Mouse (Mus musculus): ENCODE results near the gene Fam131a. TPM values are rescaled to one million over a fixed set of nuclear protein-coding genes. Genes with fewer than 3 reads are reported as not detected.
A peak's percentile ranks its signal among the peaks of the same experiment; 100 is the strongest.

Fam131a gene
- total RNA-seq, 1 experiment, result 1.9 TPM

DNA sequence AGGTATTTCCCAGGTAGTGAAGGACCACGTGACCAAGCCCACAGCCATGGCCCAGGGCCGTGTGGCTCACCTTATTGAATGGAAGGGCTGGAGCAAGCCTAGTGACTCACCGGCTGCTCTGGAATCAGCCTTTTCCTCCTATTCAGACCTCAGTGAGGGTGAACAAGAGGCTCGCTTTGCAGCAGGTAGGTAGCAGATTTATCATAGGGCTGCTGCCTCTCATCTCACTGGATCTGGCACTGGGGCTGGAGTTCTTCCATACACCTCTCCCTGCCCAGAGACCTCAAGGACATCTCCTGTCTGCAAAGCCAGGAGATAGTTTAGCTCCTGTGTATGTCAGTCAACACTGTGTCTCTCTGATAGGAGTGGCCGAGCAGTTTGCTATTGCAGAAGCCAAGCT is 6.2 kb downstream of the Fam131a start:
- TF ChIP-seq HCFC1 (IDR thresholded peaks at IDR 0.05; ENCODE audit: borderline replicate concordance, insufficient read depth, low read length) (no peak), ZNF384 (IDR thresholded peaks at IDR 0.05; ENCODE audit: low read depth, low read length) (no peak), ZC3H11A (IDR thresholded peaks at IDR 0.05; ENCODE audit: borderline replicate concordance, low read depth, low read length) (no peak)
- in situ Hi-C loops (cut with MboI; ENCODE audit: low sequenced_read_pairs in 2 of 2, unreplicated experiment in 2 of 2), result no loop called here
- no peak for DNase-seq (ENCODE audit: low read depth, low spot score)
- Histone ChIP-seq H3K4me3 (ENCODE audit: insufficient read depth in 1 of 2, low read depth in 1 of 2, low read length in 2 of 2, poor library complexity in 1 of 2, severe bottlenecking in 1 of 2) (no peak overlapping the region), H3K9ac (ENCODE audit: insufficient read depth, low read depth, low read length, poor library complexity, severe bottlenecking) (no peak overlapping the region), H3K9me3 (ENCODE audit: control insufficient read depth, insufficient read depth, low read depth, low read length) (no peaks in the 10 kb centered on the region), H3K27ac (ENCODE audit: insufficient read depth, low read depth, low read length, poor library complexity, severe bottlenecking) (no peak overlapping the region), H3K36me3 (ENCODE audit: control insufficient read depth, insufficient read depth, low read length, poor library complexity, severe bottlenecking) (peaks cover 4% of the 10 kb centered on the region; the same call in 1 of the 2 replicates), H3K4me1 (ENCODE audit: control insufficient read depth in 2 of 2, insufficient read depth in 2 of 2, low read length in 2 of 2, poor library complexity in 1 of 2) (peaks cover 3 to 25% of the 10 kb centered on the region in 2 experiments; a peak in 3 of 4 replicates)

DNA sequence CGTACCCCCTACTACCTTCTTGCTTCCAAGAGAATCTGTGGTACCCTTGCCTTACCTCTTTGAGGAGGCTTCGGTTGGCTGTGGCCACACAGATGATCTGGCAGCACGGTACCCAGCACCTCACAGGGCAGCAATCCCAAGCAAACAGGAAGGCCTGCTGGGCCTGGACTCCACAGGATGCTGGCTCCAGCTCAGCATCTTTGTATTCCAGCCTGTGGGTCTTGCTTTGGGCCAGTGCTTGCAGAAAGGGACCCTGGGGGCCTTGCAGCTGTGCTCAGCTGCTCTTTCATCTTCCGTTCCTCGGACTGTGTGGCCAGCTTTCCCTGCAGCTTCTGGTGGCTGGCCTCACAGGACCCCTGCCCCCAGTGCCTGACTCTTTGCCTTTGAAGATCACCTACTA is 7.0 kb downstream of the Fam131a start:
- no peak for DNase-seq (ENCODE audit: low read depth, low spot score)
- in situ Hi-C loops (cut with MboI; ENCODE audit: low sequenced_read_pairs in 2 of 2, unreplicated experiment in 2 of 2), result no loop called here
- H3K27ac ChIP-seq (ENCODE audit: insufficient read depth, low read depth, low read length, poor library complexity, severe bottlenecking), result no peak overlapping the region
- TF ChIP-seq ZC3H11A (IDR thresholded peaks at IDR 0.05; ENCODE audit: borderline replicate concordance, low read depth, low read length), result no peak
- TF ChIP-seq CHD2 (IDR thresholded peaks at IDR 0.05; ENCODE audit: low read depth, low read length), result no peak
- TF ChIP-seq HCFC1 (IDR thresholded peaks at IDR 0.05; ENCODE audit: borderline replicate concordance, insufficient read depth, low read length), result no peak
- no peak for TF ChIP-seq ZNF384 (IDR thresholded peaks at IDR 0.05; ENCODE audit: low read depth, low read length)
- no peak for TF ChIP-seq MAFK (IDR thresholded peaks at IDR 0.05; ENCODE audit: insufficient read depth, low read depth, low read length)
- H3K9me3 ChIP-seq (ENCODE audit: control insufficient read depth, insufficient read depth, low read depth, low read length), result no peaks in the 10 kb centered on the region
- H3K4me3 ChIP-seq (ENCODE audit: insufficient read depth in 1 of 2, low read depth in 1 of 2, low read length in 2 of 2, poor library complexity in 1 of 2, severe bottlenecking in 1 of 2), result no peak overlapping the region
- H3K9ac ChIP-seq (ENCODE audit: insufficient read depth, low read depth, low read length, poor library complexity, severe bottlenecking), result no peak overlapping the region
- peaks cover 3 to 21% of the 10 kb centered on the region in 2 experiments; a peak in 3 of 4 replicates for H3K4me1 ChIP-seq (ENCODE audit: control insufficient read depth in 2 of 2, insufficient read depth in 2 of 2, low read length in 2 of 2, poor library complexity in 1 of 2)
- peaks cover 4% of the 10 kb centered on the region for H3K36me3 ChIP-seq (ENCODE audit: control insufficient read depth, insufficient read depth, low read length, poor library complexity, severe bottlenecking)

DNA sequence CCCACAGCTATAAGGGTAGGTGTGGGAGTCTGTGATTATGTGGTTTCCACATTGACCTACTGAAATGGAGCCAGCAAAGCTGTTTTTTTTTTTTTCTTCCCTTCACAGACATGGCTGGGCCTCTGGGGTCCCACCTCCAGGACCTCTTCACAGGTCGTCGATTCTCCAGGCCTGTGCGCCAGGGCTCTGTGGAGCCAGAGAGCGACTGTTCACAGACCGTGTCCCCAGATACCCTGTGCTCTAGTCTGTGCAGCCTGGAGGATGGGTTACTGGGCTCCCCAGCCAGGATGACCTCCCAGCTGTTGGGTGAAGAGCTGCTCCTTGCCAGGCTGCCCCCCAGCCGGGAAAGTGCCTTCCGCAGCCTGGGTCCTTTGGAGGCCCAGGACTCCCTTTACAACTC is 8.3 kb downstream of the Fam131a start:
- Histone ChIP-seq H3K36me3 (ENCODE audit: control insufficient read depth, insufficient read depth, low read length, poor library complexity, severe bottlenecking) (peaks cover 7% of the 10 kb centered on the region), H3K9ac (ENCODE audit: insufficient read depth, low read depth, low read length, poor library complexity, severe bottlenecking) (peak overlapping the region; percentile 65), H3K4me1 (ENCODE audit: control insufficient read depth in 2 of 2, insufficient read depth in 2 of 2, low read length in 2 of 2, poor library complexity in 1 of 2) (peaks cover 4 to 17% of the 10 kb centered on the region in 2 experiments), H3K27ac (ENCODE audit: insufficient read depth, low read depth, low read length, poor library complexity, severe bottlenecking) (peak overlapping the region; percentile 79), H3K9me3 (ENCODE audit: control insufficient read depth, insufficient read depth, low read depth, low read length) (no peaks in the 10 kb centered on the region), H3K4me3 (ENCODE audit: insufficient read depth in 1 of 2, low read depth in 1 of 2, low read length in 2 of 2, poor library complexity in 1 of 2, severe bottlenecking in 1 of 2) (peak overlapping the region; percentile 65 to 67)
- TF ChIP-seq ZNF384 (IDR thresholded peaks at IDR 0.05; ENCODE audit: low read depth, low read length), result no peak
- TF ChIP-seq ZC3H11A (IDR thresholded peaks at IDR 0.05; ENCODE audit: borderline replicate concordance, low read depth, low read length), result no peak
- TF ChIP-seq MAFK (IDR thresholded peaks at IDR 0.05; ENCODE audit: insufficient read depth, low read depth, low read length), result no peak
- TF ChIP-seq CHD2 (IDR thresholded peaks at IDR 0.05; ENCODE audit: low read depth, low read length), result no peak
- no peak for TF ChIP-seq HCFC1 (IDR thresholded peaks at IDR 0.05; ENCODE audit: borderline replicate concordance, insufficient read depth, low read length)
- DNase-seq (ENCODE audit: low read depth, low spot score), result no peak
- in situ Hi-C loops (cut with MboI; ENCODE audit: low sequenced_read_pairs in 2 of 2, unreplicated experiment in 2 of 2), result no loop called here

DNA sequence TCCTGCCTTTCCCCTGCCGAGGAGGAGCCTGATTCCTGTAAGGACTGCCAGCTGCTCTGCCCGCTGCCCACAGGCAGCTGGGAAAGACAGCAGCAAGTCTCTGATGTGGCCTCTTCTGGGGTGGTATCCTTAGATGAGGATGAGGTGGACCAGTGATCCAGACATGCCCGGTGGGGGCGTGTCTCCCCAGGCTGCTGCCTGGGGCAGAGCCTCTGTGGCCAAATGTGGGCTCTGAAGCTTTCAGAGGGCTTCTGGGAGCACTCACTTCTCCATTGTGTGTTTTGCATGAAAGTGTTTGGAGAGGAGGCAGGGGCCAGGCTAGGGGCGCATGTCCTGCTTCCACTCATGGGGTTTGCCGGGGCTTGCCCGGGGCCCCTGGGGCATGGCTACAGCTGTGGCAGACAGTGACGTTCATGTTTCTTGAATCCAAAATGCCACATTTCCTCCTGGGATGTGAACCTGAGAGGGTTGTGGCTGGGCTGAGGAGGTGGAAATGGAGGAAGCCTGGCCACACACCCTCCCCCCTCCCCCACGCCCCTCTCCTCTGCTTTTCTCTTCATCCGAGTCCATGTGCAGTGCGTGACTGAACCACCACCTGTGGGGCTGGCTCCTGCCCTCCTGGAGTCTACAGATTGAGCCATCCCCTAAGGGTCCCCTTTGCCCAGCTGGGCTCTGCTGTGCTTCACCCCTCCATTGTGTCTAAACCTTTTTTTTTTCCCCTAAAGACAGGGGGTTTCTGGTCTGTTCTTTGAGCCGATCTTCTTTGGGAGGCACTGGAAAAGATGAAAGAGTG is 8.9 kb downstream of the Fam131a start:
- DNase-seq (ENCODE audit: low read depth, low spot score), result no peak
- no peak for TF ChIP-seq ZNF384 (IDR thresholded peaks at IDR 0.05; ENCODE audit: low read depth, low read length)
- TF ChIP-seq ZC3H11A (IDR thresholded peaks at IDR 0.05; ENCODE audit: borderline replicate concordance, low read depth, low read length), result no peak
- TF ChIP-seq CHD2 (IDR thresholded peaks at IDR 0.05; ENCODE audit: low read depth, low read length), result no peak
- TF ChIP-seq MAFK (IDR thresholded peaks at IDR 0.05; ENCODE audit: insufficient read depth, low read depth, low read length), result no peak
- no peak for TF ChIP-seq HCFC1 (IDR thresholded peaks at IDR 0.05; ENCODE audit: borderline replicate concordance, insufficient read depth, low read length)
- H3K4me1 ChIP-seq (ENCODE audit: control insufficient read depth in 2 of 2, insufficient read depth in 2 of 2, low read length in 2 of 2, poor library complexity in 1 of 2), result peaks cover 8 to 20% of the 10 kb centered on the region in 2 experiments
- no peaks in the 10 kb centered on the region for H3K9me3 ChIP-seq (ENCODE audit: control insufficient read depth, insufficient read depth, low read depth, low read length)
- H3K4me3 ChIP-seq (ENCODE audit: insufficient read depth in 1 of 2, low read depth in 1 of 2, low read length in 2 of 2, poor library complexity in 1 of 2, severe bottlenecking in 1 of 2), result peak overlapping the region; percentile 65 to 67
- H3K9ac ChIP-seq (ENCODE audit: insufficient read depth, low read depth, low read length, poor library complexity, severe bottlenecking), result peak overlapping the region; percentile 65
- peak overlapping the region; percentile 79 for H3K27ac ChIP-seq (ENCODE audit: insufficient read depth, low read depth, low read length, poor library complexity, severe bottlenecking)
- H3K36me3 ChIP-seq (ENCODE audit: control insufficient read depth, insufficient read depth, low read length, poor library complexity, severe bottlenecking), result peaks cover 11% of the 10 kb centered on the region
- in situ Hi-C loops (cut with MboI; ENCODE audit: low sequenced_read_pairs in 2 of 2, unreplicated experiment in 2 of 2), result no loop called here
